Mouse (Mus musculus) bone marrow, adult 2 months (tissue): ENCODE measurements around the gene Gm9837.

Source experiments
- CTCF ChIP-seq: fragments of 200-500 bp; IDR thresholded peaks from 2 replicates; pipeline ENCODE4 v1.5.1; 2011; ENCODE audit warnings: low read length, control low read depth; ENCODE audit not compliant: control insufficient read depth, insufficient read depth
- POLR2A ChIP-seq: fragments of 200-500 bp; IDR thresholded peaks from 2 replicates; pipeline ENCODE4 v1.6.1; 2011; ENCODE audit warnings: low read depth, mild to moderate bottlenecking, control low read depth, low read length, borderline replicate concordance; ENCODE audit not compliant: control insufficient read depth

DNA sequence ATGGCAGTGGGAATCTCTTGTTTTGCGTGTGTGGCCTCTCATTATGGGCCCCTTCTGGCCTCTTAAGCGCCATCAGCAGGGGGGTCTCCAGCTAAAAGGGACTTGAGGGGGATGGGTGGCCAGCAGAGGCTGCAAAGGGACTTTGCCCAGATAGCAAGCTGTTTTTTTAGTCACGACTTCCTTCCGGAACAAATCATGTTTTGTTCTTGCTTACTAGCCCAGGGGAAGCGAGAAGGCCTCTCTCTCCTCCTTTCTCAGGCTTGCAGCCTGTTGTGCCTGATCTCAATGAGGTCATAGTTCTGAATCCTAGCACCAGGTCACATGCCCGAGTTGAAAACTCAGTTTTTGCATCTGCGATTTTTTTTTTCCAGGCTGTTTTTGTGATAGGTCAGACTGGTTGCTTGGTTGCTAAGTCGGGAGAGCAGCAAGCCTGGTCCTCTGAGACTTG lies 21.7 kb upstream of the Gm9837 start:
- TF ChIP-seq POLR2A: no peak
- TF ChIP-seq CTCF: no peak
